Mouse (Mus musculus): ENCODE measurements around the gene Pak1. TPM values are rescaled to one million over a fixed set of nuclear protein-coding genes. Genes with fewer than 3 reads are reported as not detected.

Gene Pak1
- total RNA-seq (2023): 10.4 TPM

GRCm38 (mm10) chr7:97788190-97788668 lies at the start of gene Pak1:
Pak1 (plus strand) TSS chr7:97788541.

DNA sequence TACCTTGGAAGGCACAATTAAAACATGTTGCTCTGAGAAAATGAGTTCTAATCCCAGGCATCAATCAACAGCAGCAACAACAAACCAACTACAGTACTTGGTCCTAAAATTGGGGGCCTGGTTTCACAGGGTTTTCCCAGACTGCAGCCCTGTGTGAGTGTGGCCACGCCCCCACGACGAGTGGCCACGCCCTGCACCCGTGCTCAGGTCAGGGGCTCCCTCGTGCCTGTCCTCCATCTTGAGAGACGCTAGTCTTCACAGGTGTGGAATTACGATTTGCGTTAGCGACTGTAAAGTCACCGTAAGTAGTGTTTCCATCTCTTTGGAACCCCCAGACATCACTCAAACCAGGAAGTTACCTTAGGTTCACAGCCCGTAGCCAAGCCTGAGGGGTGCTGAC lies 131.4 kb downstream of the Pak1 start, which contains the start of gene Gdpd4:
Gdpd4 (plus strand) TSS at position 214 of the 400 bp plus-strand sequence.

Other genes with a start within 250 kb of the Pak1 start
- 16.0 TPM for gene Aamdc, start 209.0 kb upstream of the Pak1 start, total RNA-seq (2023)
- 79.3 TPM for gene Rsf1, start 208.7 kb upstream of the Pak1 start, total RNA-seq (2023)
- 50.1 TPM for gene Clns1a, start 91.9 kb upstream of the Pak1 start, total RNA-seq (2023)
- 1.2 TPM for gene Aqp11, start 50.3 kb upstream of the Pak1 start, total RNA-seq (2023)
- gene Gdpd4, start 131.4 kb downstream of the Pak1 start, total RNA-seq (2023): not detected